Mouse (Mus musculus): Measurements from ENCODE around the gene Sp1. TPM values are rescaled to one million over a fixed set of nuclear protein-coding genes. Genes with fewer than 3 reads are reported as not detected.

Sp1 gene
- polyA plus RNA-seq, 1 experiment = 20.8 TPM

GRCm38 (mm10) chr15:102377163-102377543 lies 28.8 kb upstream of the Sp1 start:
- peak; percentile 85 for DNase-seq (ENCODE audit: low read depth)

GRCm38 (mm10) chr15:102377810-102378262 lies 28.1 kb upstream of the Sp1 start:
- no peak for DNase-seq (ENCODE audit: low read depth)

More at GRCm38 (mm10) chr15:102377163-102377543, 28.8 kb upstream of the Sp1 start:
- TF ChIP-seq CTCF (IDR thresholded peaks at IDR 0.05; ENCODE audit: borderline replicate concordance, extremely low read depth, insufficient read depth, insufficient read length) = peak; percentile 82
- no peak for TF ChIP-seq POLR2A (IDR thresholded peaks at IDR 0.05; ENCODE audit: borderline replicate concordance, extremely low read depth, insufficient read depth, insufficient read length, poor library complexity, severe bottlenecking)

GRCm38 (mm10) chr15:102381575-102381974 lies 24.4 kb upstream of the Sp1 start:
- TF ChIP-seq CTCF (IDR thresholded peaks at IDR 0.05; ENCODE audit: borderline replicate concordance, extremely low read depth, insufficient read depth, insufficient read length) (peak; percentile 96), POLR2A (IDR thresholded peaks at IDR 0.05; ENCODE audit: borderline replicate concordance, extremely low read depth, insufficient read depth, insufficient read length, poor library complexity, severe bottlenecking) (no peak)
- peak; percentile 90 for DNase-seq (ENCODE audit: low read depth)

More at GRCm38 (mm10) chr15:102377810-102378262, 28.1 kb upstream of the Sp1 start:
- TF ChIP-seq CTCF (IDR thresholded peaks at IDR 0.05; ENCODE audit: borderline replicate concordance, extremely low read depth, insufficient read depth, insufficient read length) (no peak), POLR2A (IDR thresholded peaks at IDR 0.05; ENCODE audit: borderline replicate concordance, extremely low read depth, insufficient read depth, insufficient read length, poor library complexity, severe bottlenecking) (no peak)

GRCm38 (mm10) chr15:102383671-102384070 lies 22.3 kb upstream of the Sp1 start:
- DNase-seq (ENCODE audit: low read depth) = no peak
- no peak for TF ChIP-seq POLR2A (IDR thresholded peaks at IDR 0.05; ENCODE audit: borderline replicate concordance, extremely low read depth, insufficient read depth, insufficient read length, poor library complexity, severe bottlenecking)
- TF ChIP-seq CTCF (IDR thresholded peaks at IDR 0.05; ENCODE audit: borderline replicate concordance, extremely low read depth, insufficient read depth, insufficient read length) = no peak

GRCm38 (mm10) chr15:102386640-102387039 lies 19.3 kb upstream of the Sp1 start:
- DNase-seq (ENCODE audit: low read depth) = no peak
- no peak for TF ChIP-seq POLR2A (IDR thresholded peaks at IDR 0.05; ENCODE audit: borderline replicate concordance, extremely low read depth, insufficient read depth, insufficient read length, poor library complexity, severe bottlenecking)
- TF ChIP-seq CTCF (IDR thresholded peaks at IDR 0.05; ENCODE audit: borderline replicate concordance, extremely low read depth, insufficient read depth, insufficient read length) = no peak

GRCm38 (mm10) chr15:102388942-102389341 lies 17.0 kb upstream of the Sp1 start:
- no peak for DNase-seq (ENCODE audit: low read depth)
- no peak for TF ChIP-seq CTCF (IDR thresholded peaks at IDR 0.05; ENCODE audit: borderline replicate concordance, extremely low read depth, insufficient read depth, insufficient read length)
- no peak for TF ChIP-seq POLR2A (IDR thresholded peaks at IDR 0.05; ENCODE audit: borderline replicate concordance, extremely low read depth, insufficient read depth, insufficient read length, poor library complexity, severe bottlenecking)

- TF ChIP-seq CTCF (IDR thresholded peaks at IDR 0.05; ENCODE audit: borderline replicate concordance, extremely low read depth, insufficient read depth, insufficient read length) (no peak), POLR2A (IDR thresholded peaks at IDR 0.05; ENCODE audit: borderline replicate concordance, extremely low read depth, insufficient read depth, insufficient read length, poor library complexity, severe bottlenecking) (no peak)
- DNase-seq (ENCODE audit: low read depth) = no peak
Measured at GRCm38 (mm10) chr15:102392520-102392919, 13.4 kb upstream of the Sp1 start.

GRCm38 (mm10) chr15:102393584-102394014 lies 12.3 kb upstream of the Sp1 start:
- TF ChIP-seq CTCF (IDR thresholded peaks at IDR 0.05; ENCODE audit: borderline replicate concordance, extremely low read depth, insufficient read depth, insufficient read length) = no peak
- no peak for TF ChIP-seq POLR2A (IDR thresholded peaks at IDR 0.05; ENCODE audit: borderline replicate concordance, extremely low read depth, insufficient read depth, insufficient read length, poor library complexity, severe bottlenecking)
- DNase-seq (ENCODE audit: low read depth) = peak; percentile 14

GRCm38 (mm10) chr15:102395061-102395460 lies 10.9 kb upstream of the Sp1 start:
- no peak for DNase-seq (ENCODE audit: low read depth)
- TF ChIP-seq CTCF (IDR thresholded peaks at IDR 0.05; ENCODE audit: borderline replicate concordance, extremely low read depth, insufficient read depth, insufficient read length) = no peak
- no peak for TF ChIP-seq POLR2A (IDR thresholded peaks at IDR 0.05; ENCODE audit: borderline replicate concordance, extremely low read depth, insufficient read depth, insufficient read length, poor library complexity, severe bottlenecking)

GRCm38 (mm10) chr15:102398629-102399028 lies 7.3 kb upstream of the Sp1 start:
- DNase-seq (ENCODE audit: low read depth) = no peak
- no peak for TF ChIP-seq CTCF (IDR thresholded peaks at IDR 0.05; ENCODE audit: borderline replicate concordance, extremely low read depth, insufficient read depth, insufficient read length)
- TF ChIP-seq POLR2A (IDR thresholded peaks at IDR 0.05; ENCODE audit: borderline replicate concordance, extremely low read depth, insufficient read depth, insufficient read length, poor library complexity, severe bottlenecking) = no peak

- peak; percentile 73 for DNase-seq (ENCODE audit: low read depth)
- TF ChIP-seq POLR2A (IDR thresholded peaks at IDR 0.05; ENCODE audit: borderline replicate concordance, extremely low read depth, insufficient read depth, insufficient read length, poor library complexity, severe bottlenecking) = no peak
- TF ChIP-seq CTCF (IDR thresholded peaks at IDR 0.05; ENCODE audit: borderline replicate concordance, extremely low read depth, insufficient read depth, insufficient read length) = no peak
Measured at GRCm38 (mm10) chr15:102399229-102400221, 6.4 kb upstream of the Sp1 start.
